Mouse (Mus musculus) liver, adult 2 months (tissue): Measurements from ENCODE around the gene Frrs1. TPM values are rescaled to one million over a fixed set of nuclear protein-coding genes. Genes with fewer than 3 reads are reported as not detected.

ENCODE experiments used
- DNase-seq: peaks from one replicate; pipeline ENCODE4 v3.0.0-alpha.2; 2011; ENCODE audit warnings: low read depth, low spot score; ENCODE audit errors: extremely low read depth
- H3K27ac ChIP-seq: fragments of 200-500 bp; replicated peaks from 2 replicates; pipeline ENCODE4 v1.5.1; 2012; ENCODE audit warnings: low read depth, mild to moderate bottlenecking, control low read depth, inconsistent platforms, low read length; ENCODE audit not compliant: insufficient read depth
- H3K27me3 ChIP-seq: fragments of 200-500 bp; 2 replicates; pipeline ENCODE4 v1.6.1; 2012; ENCODE audit warnings: mild to moderate bottlenecking, moderate library complexity, low read length, inconsistent platforms; ENCODE audit not compliant: control insufficient read depth, insufficient read depth
- H3K36me3 ChIP-seq: fragments of 200-500 bp; 2 replicates; pipeline ENCODE4 v1.6.1; 2012; ENCODE audit warnings: low read length, inconsistent platforms; ENCODE audit not compliant: control insufficient read depth, insufficient read depth
- H3K4me1 ChIP-seq: fragments of 200-500 bp; 2 replicates; pipeline ENCODE4 v1.6.1; 2011; ENCODE audit warnings: low read length; ENCODE audit not compliant: control insufficient read depth, insufficient read depth
- H3K4me3 ChIP-seq: fragments of 200-500 bp; 2 replicates; pipeline ENCODE4 v1.5.1; 2011; ENCODE audit warnings: low read depth, mild to moderate bottlenecking, control low read depth, low read length, moderate library complexity; ENCODE audit not compliant: insufficient read depth
- H3K79me2 ChIP-seq: fragments of 200-500 bp; 2 replicates; pipeline ENCODE4 v1.6.1; 2012; ENCODE audit warnings: inconsistent platforms, mild to moderate bottlenecking, low read length, moderate library complexity; ENCODE audit not compliant: control insufficient read depth, insufficient read depth
- H3K9ac ChIP-seq: fragments of 200-500 bp; 2 replicates; pipeline ENCODE4 v1.6.1; 2012; ENCODE audit warnings: low read depth, mild to moderate bottlenecking, control low read depth, inconsistent platforms, low read length
- CTCF ChIP-seq: fragments of 200-500 bp; IDR thresholded peaks from 2 replicates; pipeline ENCODE4 v1.5.1; 2011; ENCODE audit warnings: low read depth, low read length, control low read depth
- POLR2A ChIP-seq: fragments of 200-500 bp; IDR thresholded peaks from 2 replicates; pipeline ENCODE4 v1.6.1; 2011; ENCODE audit warnings: low read length, control low read depth; ENCODE audit not compliant: insufficient read depth; ENCODE audit errors: extremely low read depth
- WGBS: fragments of 180-500 bp; shearing (Covaris S2); methylation state at CpG from one replicate; pipeline ENCODE4 v1.1.7; 2018; 5-methylcytosine and 5-hydroxymethylcytosine counted together
- polyA plus RNA-seq: library from polyadenylated mRNA; depleted of rRNA; stranded (reverse); fragments of >200 nt; gene quantifications from 2 replicates; pipeline ENCODE4 v1.2.3, GENCODE M21; 2012
- total RNA-seq: library from RNA; depleted of rRNA; stranded (reverse); fragments of >200 nt; gene quantifications from 2 replicates; pipeline ENCODE4 v1.2.3, GENCODE M21; 2014

Gene Frrs1
- total and polyA plus RNA-seq, 2 experiments = 14.4 to 39.7 TPM

DNA sequence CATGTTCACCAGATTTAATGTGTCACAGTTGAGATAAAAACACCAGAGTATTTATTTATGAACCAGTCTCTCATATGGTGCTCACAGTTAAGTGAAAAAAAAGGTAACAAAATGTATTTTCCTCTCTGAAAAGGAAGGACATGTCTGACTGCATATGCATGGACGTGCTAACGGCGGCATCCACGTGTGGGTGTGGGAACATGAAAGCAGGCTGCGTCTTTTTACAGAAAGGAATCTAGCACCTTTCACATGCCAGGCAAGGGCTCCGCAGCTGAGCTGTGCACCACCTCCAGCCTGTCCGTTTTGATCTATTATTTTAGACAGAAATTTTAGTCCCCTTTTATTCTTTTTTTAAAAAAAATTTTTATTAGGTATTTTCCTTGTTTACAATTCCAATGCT, 30.1 kb downstream of the Frrs1 start:
- TF ChIP-seq POLR2A = no peak
- no peak for TF ChIP-seq CTCF
- Histone ChIP-seq H3K9ac (no peak overlapping the region), H3K79me2 (no peaks in the 10 kb centered on the region), H3K36me3 (peaks cover 19% of the 10 kb centered on the region), H3K4me1 (no peaks in the 10 kb centered on the region; the same call in 1 of the 2 replicates), H3K27ac (no peak overlapping the region), H3K4me3 (no peak overlapping the region), H3K27me3 (no peaks in the 10 kb centered on the region)
- WGBS = 97% methylated on average over 7 of the region's 7 CpGs
- no peak for DNase-seq

DNA sequence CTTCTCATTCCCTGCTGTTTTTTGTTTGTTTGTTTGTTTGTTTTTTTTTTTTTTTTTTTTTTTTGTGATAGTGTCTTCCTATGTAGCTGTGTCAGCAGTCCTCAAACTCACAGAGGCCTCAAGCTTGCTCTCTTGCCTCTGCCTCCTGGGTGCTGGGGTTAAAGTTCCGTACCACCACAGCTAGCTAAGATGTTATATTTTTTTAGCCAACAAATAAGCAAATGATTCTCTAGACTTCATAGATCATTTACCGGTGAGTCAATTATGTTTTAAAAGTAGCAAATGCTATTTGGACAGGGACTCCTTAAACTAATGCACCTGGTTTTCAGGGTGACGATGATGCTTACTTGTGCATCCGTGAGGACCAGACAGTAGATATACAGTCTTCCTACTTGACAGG, 31.3 kb downstream of the Frrs1 start:
- peak; percentile 45 for DNase-seq
- Histone ChIP-seq H3K36me3 (peaks cover 14% of the 10 kb centered on the region), H3K4me3 (no peak overlapping the region), H3K9ac (no peak overlapping the region), H3K4me1 (no peaks in the 10 kb centered on the region; the same call in 1 of the 2 replicates), H3K27me3 (no peaks in the 10 kb centered on the region), H3K27ac (no peak overlapping the region), H3K79me2 (no peaks in the 10 kb centered on the region)
- TF ChIP-seq POLR2A (no peak), CTCF (no peak)
- WGBS = 51% methylated on average over 4 of the region's 4 CpGs

DNA sequence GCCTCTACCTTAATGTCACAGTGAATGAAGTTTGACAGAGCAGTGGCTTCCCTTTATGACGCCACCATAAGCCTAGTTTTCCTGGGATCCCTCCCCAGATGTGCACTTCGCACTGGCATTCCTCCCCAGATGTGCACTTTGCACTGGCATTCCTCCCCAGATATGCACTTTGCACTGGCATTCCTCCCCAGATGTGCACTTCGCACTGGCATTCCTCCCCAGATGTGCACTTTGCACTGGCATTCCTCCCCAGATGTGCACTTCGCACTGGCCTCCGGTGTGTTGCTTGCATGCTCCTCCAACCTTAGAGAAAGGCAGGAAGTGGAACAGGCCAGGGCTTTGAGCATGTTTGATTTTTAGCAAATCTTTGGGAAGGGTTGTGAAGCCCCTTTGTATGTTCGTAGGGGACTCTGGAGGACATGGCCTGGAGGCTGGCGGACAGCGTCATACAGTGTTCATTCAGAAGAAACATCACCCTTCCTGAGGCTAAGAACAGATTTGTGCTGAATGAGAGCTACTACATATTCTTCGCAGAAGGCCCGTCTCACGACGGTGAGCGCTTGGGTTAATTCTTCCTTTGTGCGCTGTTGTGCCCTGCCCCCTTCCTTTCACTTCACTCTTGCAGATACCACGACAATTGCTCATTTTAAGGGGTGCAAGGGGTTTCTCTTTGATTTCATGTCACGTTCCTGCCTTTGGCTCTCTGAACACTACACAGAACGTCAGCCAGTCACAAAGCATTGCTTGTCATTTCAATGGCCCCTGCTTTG, 32.4 kb downstream of the Frrs1 start:
- no peak overlapping the region for H3K9ac ChIP-seq
- H3K4me1 ChIP-seq = no peaks in the 10 kb centered on the region; the same call in 1 of the 2 replicates
- no peak overlapping the region for H3K4me3 ChIP-seq
- no peak for DNase-seq
- 96% methylated on average over 17 of the region's 17 CpGs for WGBS
- peaks cover 10% of the 10 kb centered on the region for H3K36me3 ChIP-seq
- H3K79me2 ChIP-seq = no peaks in the 10 kb centered on the region
- H3K27me3 ChIP-seq = no peaks in the 10 kb centered on the region
- TF ChIP-seq POLR2A = no peak
- TF ChIP-seq CTCF = no peak
- H3K27ac ChIP-seq = no peak overlapping the region

DNA sequence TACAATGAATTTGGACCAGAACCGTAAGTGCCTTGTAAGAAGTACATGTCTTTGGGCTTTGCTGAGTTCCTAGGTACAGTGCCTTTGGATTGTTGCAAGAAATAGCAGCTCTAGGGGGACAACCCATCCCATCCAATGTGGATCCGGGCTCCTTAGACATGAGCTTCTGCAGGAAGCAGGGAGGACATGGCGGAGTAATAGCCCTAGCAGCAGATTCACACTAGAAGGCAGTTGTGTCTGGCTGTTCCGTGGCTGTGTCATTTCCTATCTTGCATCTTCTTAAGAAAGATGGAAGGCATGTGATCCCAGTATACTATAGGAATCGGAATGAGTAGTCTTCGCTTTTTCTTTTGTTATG, 32.9 kb downstream of the Frrs1 start:
- Histone ChIP-seq H3K79me2 (no peaks in the 10 kb centered on the region), H3K4me3 (no peak overlapping the region), H3K27ac (no peak overlapping the region), H3K4me1 (no peaks in the 10 kb centered on the region; the same call in 1 of the 2 replicates), H3K36me3 (peaks cover 9% of the 10 kb centered on the region), H3K9ac (no peak overlapping the region), H3K27me3 (no peaks in the 10 kb centered on the region)
- 95% methylated on average over 6 of the region's 6 CpGs for WGBS
- TF ChIP-seq CTCF (no peak), POLR2A (no peak)
- DNase-seq = no peak

DNA sequence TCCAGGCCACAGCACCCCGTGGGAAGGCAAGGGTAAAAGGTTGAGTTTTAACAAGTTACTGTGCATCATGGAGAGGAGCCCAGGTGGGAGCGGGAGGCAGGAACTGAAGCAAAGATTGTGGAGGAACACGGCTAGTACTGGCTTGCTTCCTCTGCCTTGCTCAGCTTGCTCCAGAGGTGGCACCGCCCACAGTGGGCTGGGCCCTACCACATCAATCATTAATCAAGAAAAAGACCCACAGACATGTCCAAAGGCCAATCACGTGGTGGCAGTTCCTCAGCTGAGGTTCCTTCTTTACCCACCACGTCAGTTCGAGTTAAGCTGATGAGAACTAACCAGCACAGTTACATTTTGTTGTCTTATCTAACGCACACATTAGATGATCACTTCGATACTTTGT, 33.6 kb downstream of the Frrs1 start:
- Histone ChIP-seq H3K79me2 (no peaks in the 10 kb centered on the region), H3K27ac (no peak overlapping the region), H3K4me3 (peak overlapping the region; percentile 31; the same call in 1 of the 2 replicates), H3K4me1 (no peaks in the 10 kb centered on the region; the same call in 1 of the 2 replicates), H3K36me3 (peaks cover 8% of the 10 kb centered on the region; the same call in 1 of the 2 replicates), H3K9ac (no peak overlapping the region), H3K27me3 (no peaks in the 10 kb centered on the region)
- DNase-seq = peak; percentile 91
- TF ChIP-seq CTCF (no peak), POLR2A (no peak)
- 22% methylated on average over 9 of the region's 9 CpGs for WGBS

DNA sequence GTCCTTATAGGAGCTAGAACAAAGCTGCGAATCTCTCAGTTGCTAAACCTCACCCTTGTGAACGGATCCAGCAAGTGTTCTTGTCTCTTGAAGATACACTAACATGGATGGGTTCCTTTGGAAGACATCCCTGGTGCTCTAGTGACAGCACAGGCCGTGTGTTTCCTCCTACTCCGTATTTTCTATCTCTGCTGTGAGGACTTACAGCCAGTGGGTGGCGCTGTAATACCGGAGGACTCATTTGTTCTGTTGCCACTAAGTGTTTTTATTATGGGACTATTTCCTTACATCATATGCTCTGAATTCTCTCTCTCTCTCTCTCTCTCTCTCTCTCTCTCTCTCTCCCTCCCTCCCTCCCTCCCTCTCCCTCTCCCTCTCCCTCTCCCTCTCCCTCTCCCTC, 44.9 kb downstream of the Frrs1 start:
- Histone ChIP-seq H3K79me2 (no peaks in the 10 kb centered on the region), H3K27ac (no peak overlapping the region), H3K9ac (no peak overlapping the region), H3K27me3 (no peaks in the 10 kb centered on the region), H3K4me1 (no peaks in the 10 kb centered on the region), H3K4me3 (no peak overlapping the region), H3K36me3 (peaks cover 16% of the 10 kb centered on the region; the same call in 1 of the 2 replicates)
- DNase-seq = peak; percentile 55
- 29% methylated on average over 6 of the region's 6 CpGs for WGBS
- TF ChIP-seq POLR2A (no peak), CTCF (peak; percentile 55; the same call in 1 of the 2 replicates)
